Mouse (Mus musculus) lung, postnatal 0 days (tissue): Measurements from ENCODE around the gene Defb22. TPM values are rescaled to one million over a fixed set of nuclear protein-coding genes. Genes with fewer than 3 reads are reported as not detected.

Experiments used
- ATAC-seq: fragments of 200-750 bp; cut with Nextera tagmentation; 2 replicates; pipeline ENCODE4 v1.8.0; 2017; ENCODE audit warnings: moderate library complexity
- DNase-seq: peaks from one replicate; pipeline ENCODE4 v3.0.0-alpha.2; 2016; ENCODE audit warnings: low spot score
- H3K27ac ChIP-seq: fragments of 300-500 bp; sonication (generic); 2 replicates; pipeline ENCODE4 v1.5.1; 2014; ENCODE audit warnings: antibody characterized with exemption, mild to moderate bottlenecking, low read length, mixed read lengths
- H3K27me3 ChIP-seq: fragments of 300-500 bp; sonication (generic); replicated peaks from 2 replicates; pipeline ENCODE4 v1.6.1; 2014; ENCODE audit warnings: low read length, mixed read lengths; ENCODE audit not compliant: insufficient read depth
- H3K36me3 ChIP-seq: fragments of 300-500 bp; sonication (generic); 2 replicates; pipeline ENCODE4 v1.6.1; 2014; ENCODE audit warnings: low read length, mixed read lengths; ENCODE audit not compliant: insufficient read depth
- H3K4me1 ChIP-seq: fragments of 300-500 bp; sonication (generic); 2 replicates; pipeline ENCODE4 v1.6.1; 2014; ENCODE audit warnings: antibody characterized with exemption, low read depth, low read length, mixed read lengths; ENCODE audit not compliant: insufficient read depth
- H3K4me2 ChIP-seq: fragments of 300-500 bp; sonication (generic); replicated peaks from 2 replicates; pipeline ENCODE4 v1.6.1; 2014; ENCODE audit warnings: low read depth, mild to moderate bottlenecking, low read length, moderate library complexity, mixed read lengths
- H3K4me3 ChIP-seq: fragments of 300-500 bp; sonication (generic); 2 replicates; pipeline ENCODE4 v1.5.1; 2014; ENCODE audit warnings: low read depth, low read length
- H3K9ac ChIP-seq: fragments of 300-500 bp; sonication (generic); replicated peaks from 2 replicates; pipeline ENCODE4 v1.6.1; 2014; ENCODE audit warnings: low read depth, mild to moderate bottlenecking
- H3K9me3 ChIP-seq: fragments of 300-500 bp; sonication (generic); 2 replicates; pipeline ENCODE4 v1.6.1; 2016; ENCODE audit warnings: low read length, mixed read lengths
- CTCF ChIP-seq: IDR thresholded peaks from 2 replicates; pipeline ENCODE4 v1.5.1; 2016; ENCODE audit warnings: antibody characterized with exemption, mild to moderate bottlenecking
- EP300 ChIP-seq: IDR thresholded peaks from 2 replicates; pipeline ENCODE4 v1.6.1; 2016; ENCODE audit warnings: antibody characterized with exemption, mild to moderate bottlenecking, control low read depth
- WGBS: fragments of 180-500 bp; shearing (Covaris S2); extraction: QIAGEN DNeasy Blood & Tissue Kit; methylation state at CpG from one replicate; pipeline ENCODE4 v1.1.7; 2014; 5-methylcytosine and 5-hydroxymethylcytosine counted together
- polyA plus RNA-seq: library from polyadenylated mRNA; unstranded; fragments of >200 nt; fragmentation: Nextera tagmentation; extraction: Ambion mirVana; gene quantifications from 2 replicates; pipeline ENCODE4 v1.2.1, GENCODE M21; 2015

Gene Defb22
- polyA plus RNA-seq, 1 experiment from 2014 or later = not detected

DNA sequence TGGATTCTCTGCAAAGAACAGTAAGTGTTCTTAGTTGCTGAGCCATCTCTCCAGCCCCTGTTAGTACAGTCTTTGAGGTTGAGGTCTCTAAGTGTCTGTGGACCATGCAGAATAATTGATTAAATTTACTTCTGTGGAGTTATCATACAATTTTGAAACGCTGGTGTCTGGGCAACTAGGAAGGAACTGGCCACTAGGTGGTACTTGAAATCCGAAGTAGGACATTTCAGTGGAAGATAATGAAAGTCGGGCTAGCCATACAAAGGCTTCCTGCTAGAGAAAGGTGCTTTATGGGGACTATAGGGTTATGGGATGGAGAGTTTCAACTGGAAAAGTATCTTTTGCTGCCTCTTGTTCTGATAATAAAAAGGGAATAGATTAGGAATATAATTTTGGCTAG, 17.5 kb downstream of the Defb22 start:
- no peak overlapping the region for H3K4me2 ChIP-seq
- H3K4me3 ChIP-seq = no peak overlapping the region
- no peak for ATAC-seq
- no peak for DNase-seq
- H3K27me3 ChIP-seq = no peaks in the 10 kb centered on the region
- H3K4me1 ChIP-seq = no peaks in the 10 kb centered on the region
- no peaks in the 10 kb centered on the region for H3K36me3 ChIP-seq
- H3K9me3 ChIP-seq = no peaks in the 10 kb centered on the region
- no peak overlapping the region for H3K9ac ChIP-seq
- no peak overlapping the region for H3K27ac ChIP-seq
- 21% methylated on average over 3 of the region's 3 CpGs for WGBS
- TF ChIP-seq CTCF (peak; percentile 37), EP300 (no peak)

DNA sequence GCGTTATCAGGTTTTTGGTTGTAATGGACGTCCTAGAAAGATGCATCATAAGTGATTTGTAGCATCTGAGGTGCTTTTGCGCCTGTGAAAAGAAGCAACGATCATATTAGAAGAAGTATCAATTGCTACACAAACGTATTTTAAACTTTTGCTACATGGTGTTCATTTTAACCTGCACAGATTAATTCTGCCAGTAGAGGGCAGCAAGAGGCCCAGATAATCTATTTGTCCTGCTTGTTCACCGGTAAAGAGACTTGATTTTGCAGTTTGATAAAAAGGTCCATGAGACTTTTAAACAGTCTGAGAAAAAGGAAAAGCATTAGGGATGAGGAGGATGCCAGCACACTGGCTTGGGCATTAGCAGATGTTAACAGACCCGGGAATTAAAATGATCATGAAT, 19.0 kb downstream of the Defb22 start:
- H3K9ac ChIP-seq = no peak overlapping the region
- no peaks in the 10 kb centered on the region for H3K4me1 ChIP-seq
- no peaks in the 10 kb centered on the region for H3K9me3 ChIP-seq
- H3K4me3 ChIP-seq = no peak overlapping the region
- no peak overlapping the region for H3K4me2 ChIP-seq
- DNase-seq = peak; percentile 50
- no peak for TF ChIP-seq EP300
- peak; percentile 82 for TF ChIP-seq CTCF
- H3K27me3 ChIP-seq = no peaks in the 10 kb centered on the region
- no peaks in the 10 kb centered on the region for H3K36me3 ChIP-seq
- 24% methylated on average over 7 of the region's 7 CpGs for WGBS
- no peak for ATAC-seq
- no peak overlapping the region for H3K27ac ChIP-seq

DNA sequence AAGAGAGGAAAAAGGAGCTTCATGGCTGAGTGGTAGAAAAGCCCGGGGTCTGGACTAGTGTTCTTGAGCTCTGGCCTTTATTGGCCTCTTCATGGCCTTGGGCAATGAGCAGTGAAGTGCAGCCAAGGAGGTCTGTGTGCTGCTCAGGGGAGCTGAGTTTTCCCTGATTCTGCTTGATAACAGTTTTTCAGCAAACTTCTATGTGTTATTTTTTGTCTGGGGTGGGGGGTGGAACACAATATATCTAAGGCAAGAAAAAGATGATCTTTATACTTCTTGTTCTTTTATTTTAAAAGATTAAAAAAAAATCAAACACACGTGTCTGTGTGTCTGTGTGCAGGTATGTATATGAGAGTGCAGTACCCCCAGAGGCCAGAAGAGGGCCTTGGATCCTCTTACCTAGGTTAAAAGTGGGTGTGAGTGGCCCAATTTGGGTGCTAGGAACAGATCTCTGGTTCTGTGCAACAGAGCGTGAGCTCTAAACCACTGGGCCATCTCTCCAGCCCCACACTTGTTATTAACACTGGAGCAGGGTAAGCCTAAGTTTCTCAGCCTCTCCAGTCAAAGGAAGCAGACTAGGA, 25.3 kb downstream of the Defb22 start, which contains the start of gene Defb23:
Defb23 (minus strand) TSS at position 51 of the 581 bp plus-strand sequence.
- WGBS = 91% methylated on average over 3 of the region's 3 CpGs
- Histone ChIP-seq H3K27ac (no peak within 1 kb of the TSS), H3K9me3 (no peaks in the 10 kb centered on the region), H3K4me2 (no peak within 1 kb of the TSS), H3K27me3 (no peaks in the 10 kb centered on the region), H3K36me3 (no peaks in the 10 kb centered on the region), H3K9ac (no peak within 1 kb of the TSS), H3K4me1 (no peaks in the 10 kb centered on the region), H3K4me3 (no peak within 1 kb of the TSS)
- ATAC-seq = no peak
- no peak for TF ChIP-seq CTCF
- no peak for TF ChIP-seq EP300
- no peak for DNase-seq

DNA sequence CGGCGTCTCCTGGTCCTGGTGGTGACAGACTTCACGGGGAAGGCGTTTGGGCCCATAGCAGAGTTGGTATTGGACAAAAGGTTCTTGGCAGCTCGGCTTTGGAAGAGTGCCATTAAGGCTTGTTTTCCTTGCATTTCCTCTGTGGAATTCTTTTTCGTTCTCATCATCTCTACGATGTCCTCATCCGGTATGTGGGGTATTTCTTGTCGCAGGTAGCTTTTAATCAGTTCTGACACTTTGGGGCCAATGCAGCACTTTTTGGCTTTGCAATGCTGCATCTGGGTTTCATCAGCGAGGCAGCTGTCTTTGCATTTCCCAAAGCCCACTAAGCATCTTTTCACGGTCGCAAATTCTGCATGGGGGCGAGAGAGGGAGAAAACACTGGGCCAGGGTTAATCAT, 30.7 kb downstream of the Defb22 start:
- no peak overlapping the region for H3K9ac ChIP-seq
- TF ChIP-seq EP300 = no peak
- TF ChIP-seq CTCF = no peak
- ATAC-seq (no peak), DNase-seq (no peak)
- H3K4me3 ChIP-seq = no peak overlapping the region
- H3K27ac ChIP-seq = no peak overlapping the region
- H3K9me3 ChIP-seq = no peaks in the 10 kb centered on the region
- no peaks in the 10 kb centered on the region for H3K36me3 ChIP-seq
- no peaks in the 10 kb centered on the region for H3K27me3 ChIP-seq
- no peaks in the 10 kb centered on the region for H3K4me1 ChIP-seq
- H3K4me2 ChIP-seq = no peak overlapping the region
- WGBS = 38% methylated on average over 13 of the region's 13 CpGs

DNA sequence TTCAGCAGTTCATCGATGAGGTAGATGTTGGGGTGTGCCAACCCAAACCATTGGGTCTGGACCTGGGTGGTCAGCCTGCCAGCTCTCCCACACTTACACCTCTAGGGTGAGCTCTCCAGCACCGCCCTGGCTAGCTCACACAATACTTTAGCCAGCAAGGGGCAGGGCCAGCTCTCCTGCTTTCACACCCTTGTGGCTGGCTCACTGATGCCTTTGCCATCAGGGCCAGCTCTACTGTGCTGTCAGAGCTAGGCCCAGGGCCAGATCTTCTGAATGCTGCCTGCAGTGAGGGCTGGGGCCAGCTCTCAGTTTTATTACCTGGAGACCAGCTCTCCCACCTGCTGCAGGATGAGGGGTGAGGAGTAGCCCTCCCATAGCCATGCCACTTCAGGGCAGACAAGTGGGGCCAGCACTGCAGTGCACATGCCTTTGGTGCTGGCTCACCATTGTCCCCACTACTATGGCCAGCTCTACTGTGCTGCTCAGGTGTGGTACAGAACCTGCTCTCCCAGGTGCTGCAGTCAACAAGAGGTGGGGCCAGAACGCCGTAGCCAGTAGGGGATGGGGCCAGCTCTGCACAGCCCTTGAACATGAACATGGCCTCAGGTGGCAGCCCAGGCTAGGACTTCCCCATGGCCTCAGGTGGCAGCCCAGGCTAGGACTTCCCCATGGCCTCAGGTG, 37.7 kb downstream of the Defb22 start:
- TF ChIP-seq CTCF (no peak), EP300 (no peak)
- Histone ChIP-seq H3K9ac (no peak overlapping the region), H3K4me1 (no peaks in the 10 kb centered on the region), H3K27me3 (no peaks in the 10 kb centered on the region), H3K4me3 (no peak overlapping the region), H3K9me3 (no peaks in the 10 kb centered on the region), H3K36me3 (no peaks in the 10 kb centered on the region), H3K27ac (no peak overlapping the region), H3K4me2 (no peak overlapping the region)
- DNase-seq (no peak), ATAC-seq (0 out of 2 replicates have a peak, but pooled peaks have one; percentile 12)
- WGBS = 57% methylated on average over 4 of the region's 4 CpGs

DNA sequence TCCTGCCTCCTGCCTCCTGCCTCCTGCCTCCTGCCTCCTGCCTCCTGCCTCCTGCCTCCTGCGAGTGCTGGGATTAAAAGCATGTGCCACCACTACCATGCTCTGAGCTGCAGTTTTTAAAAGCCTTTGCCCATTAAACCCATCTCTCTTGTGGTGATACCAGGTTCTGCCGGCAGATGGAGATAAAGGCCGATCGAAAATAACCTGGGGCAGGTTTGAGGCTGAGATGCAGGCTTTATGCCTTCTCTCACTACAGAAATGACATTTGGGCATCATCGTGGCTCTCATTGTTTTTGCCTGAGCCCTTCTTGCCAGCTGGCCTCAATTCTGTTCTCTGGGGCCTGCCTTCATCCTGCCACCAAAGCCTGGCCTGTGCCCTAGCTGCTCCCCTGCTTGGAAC, 39.7 kb downstream of the Defb22 start:
- no peaks in the 10 kb centered on the region for H3K4me1 ChIP-seq
- H3K9me3 ChIP-seq = no peaks in the 10 kb centered on the region
- no peak overlapping the region for H3K4me2 ChIP-seq
- H3K4me3 ChIP-seq = no peak overlapping the region
- no peak overlapping the region for H3K9ac ChIP-seq
- no peaks in the 10 kb centered on the region for H3K36me3 ChIP-seq
- no peak overlapping the region for H3K27ac ChIP-seq
- WGBS = 1% methylated on average over 5 of the region's 5 CpGs
- H3K27me3 ChIP-seq = no peaks in the 10 kb centered on the region
- peak; percentile 35 for DNase-seq
- no peak for ATAC-seq
- TF ChIP-seq EP300 = no peak
- TF ChIP-seq CTCF = peak; percentile 72
